Mouse (Mus musculus) lung, postnatal 36 days (tissue): ENCODE data around the gene Snw1.

ENCODE experiments used
- DNase-seq: peaks from one replicate; pipeline ENCODE4 v3.0.0; 2022; ENCODE audit warnings: mixed read lengths

Snw1 gene

GRCm38 (mm10) chr12:87421708-87422507 lies 50.2 kb downstream of the Snw1 start:
- peak; percentile 27 for DNase-seq

- no peak for DNase-seq
These were observed 52.0 kb downstream of the Snw1 start for GRCm38 (mm10) chr12:87419974-87420485.

GRCm38 (mm10) chr12:87418921-87419320 lies 53.2 kb downstream of the Snw1 start:
- no peak for DNase-seq

DNA sequence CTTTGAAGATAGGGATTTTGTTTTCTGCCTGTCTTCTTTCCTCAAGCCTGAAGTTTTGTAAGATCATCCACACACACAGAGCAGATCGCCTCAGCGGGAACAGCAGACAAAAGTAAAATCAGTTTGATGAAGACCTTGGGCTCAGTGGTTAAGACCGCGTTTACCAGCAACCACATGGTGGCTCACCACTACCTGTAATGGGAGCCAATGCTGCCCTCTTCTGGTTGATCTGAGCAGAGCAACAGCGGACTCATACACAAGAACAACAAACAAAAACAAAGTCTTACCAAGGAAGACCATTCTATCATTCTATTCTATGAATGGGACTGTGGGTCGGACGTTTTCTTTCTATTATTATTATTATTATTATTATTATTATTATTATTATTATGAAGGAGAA lies 55.4 kb downstream of the Snw1 start:
- DNase-seq: peak; percentile 84

GRCm38 (mm10) chr12:87415358-87415757 lies 56.7 kb downstream of the Snw1 start:
- DNase-seq: no peak

GRCm38 (mm10) chr12:87413179-87413790 lies 58.8 kb downstream of the Snw1 start:
- DNase-seq: peak; percentile 87

GRCm38 (mm10) chr12:87410999-87411398 lies 61.1 kb downstream of the Snw1 start:
- DNase-seq: peak; percentile 35

DNA sequence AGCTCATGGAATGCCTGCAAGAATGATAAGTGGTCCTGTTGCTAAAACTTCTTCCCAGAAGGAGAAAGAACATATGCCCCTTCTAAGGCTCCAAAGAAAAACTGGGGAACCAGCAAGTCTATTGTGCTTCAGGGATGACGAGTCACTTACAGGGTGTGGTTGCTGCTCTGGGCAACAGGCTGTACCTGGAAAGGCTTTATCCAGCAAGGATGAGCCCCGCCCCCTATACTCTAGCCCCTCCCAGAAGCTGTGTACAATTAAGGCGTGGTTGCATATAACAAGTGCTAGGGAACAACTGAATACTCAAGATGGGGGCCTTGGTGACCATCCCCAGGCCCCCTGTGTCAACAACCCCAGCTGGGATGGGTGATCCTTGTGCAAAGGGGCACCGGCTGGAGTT lies 63.0 kb downstream of the Snw1 start:
- no peak for DNase-seq

GRCm38 (mm10) chr12:87407869-87408605 lies 64.0 kb downstream of the Snw1 start:
- peak; percentile 89 for DNase-seq

DNA sequence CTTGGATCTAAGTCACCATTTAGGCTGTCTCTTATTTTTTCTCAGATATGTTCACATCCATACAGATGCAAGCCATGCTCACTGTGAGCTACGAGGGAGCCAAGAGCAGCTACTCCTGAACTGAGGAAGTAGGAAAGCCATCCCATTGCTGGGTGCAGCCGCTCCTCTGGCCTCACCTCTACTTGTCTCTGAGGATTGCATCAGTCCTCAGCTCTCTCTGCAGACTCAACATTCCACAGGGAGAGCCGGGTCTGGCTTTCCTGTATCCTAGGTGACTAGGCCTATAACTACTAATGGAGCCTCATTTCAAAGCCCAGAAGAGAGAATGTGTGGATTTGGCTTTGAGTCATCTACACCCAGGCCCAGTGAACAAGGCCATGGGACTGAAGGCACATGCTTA lies 66.4 kb downstream of the Snw1 start:
- peak; percentile 63 for DNase-seq

GRCm38 (mm10) chr12:87405165-87405564 lies 66.9 kb downstream of the Snw1 start:
- no peak for DNase-seq

- no peak for DNase-seq
These were observed 70.2 kb downstream of the Snw1 start for GRCm38 (mm10) chr12:87401883-87402282.

- no peak for DNase-seq
These were observed 72.8 kb downstream of the Snw1 start for GRCm38 (mm10) chr12:87399119-87399819.
